Mouse (Mus musculus) stomach, postnatal 0 days (tissue): ENCODE data around the gene Rfxank. TPM values are rescaled to one million over a fixed set of nuclear protein-coding genes. Genes with fewer than 3 reads are reported as not detected.

Experiments
- ATAC-seq: fragments of 200-750 bp; cut with Nextera tagmentation; 2 replicates; pipeline ENCODE4 v1.8.0; 2017; ENCODE audit not compliant: low FRiP score, low TSS enrichment
- DNase-seq: peaks from one replicate; pipeline ENCODE4 v3.0.0-alpha.2; 2016; ENCODE audit warnings: low spot score
- H3K27ac ChIP-seq: fragments of 300-500 bp; sonication (generic); replicated peaks from 2 replicates; pipeline ENCODE4 v1.5.1; 2014; ENCODE audit warnings: mild to moderate bottlenecking, control low read depth
- H3K27me3 ChIP-seq: fragments of 300-500 bp; sonication (generic); 2 replicates; pipeline ENCODE4 v1.6.1; 2014; ENCODE audit warnings: low read length; ENCODE audit not compliant: control insufficient read depth, insufficient read depth
- H3K36me3 ChIP-seq: fragments of 300-500 bp; sonication (generic); 2 replicates; pipeline ENCODE4 v1.6.1; 2014; ENCODE audit warnings: low read length, mixed read lengths; ENCODE audit not compliant: control insufficient read depth, insufficient read depth
- H3K4me1 ChIP-seq: fragments of 300-500 bp; sonication (generic); replicated peaks from 2 replicates; pipeline ENCODE4 v1.6.1; 2014; ENCODE audit warnings: antibody characterized with exemption; ENCODE audit not compliant: control insufficient read depth, insufficient read depth
- H3K4me2 ChIP-seq: fragments of 300-500 bp; sonication (generic); replicated peaks from 2 replicates; pipeline ENCODE4 v1.6.1; 2014; ENCODE audit warnings: low read depth, mild to moderate bottlenecking, control low read depth, moderate library complexity
- H3K4me3 ChIP-seq: fragments of 300-500 bp; sonication (generic); 2 replicates; pipeline ENCODE4 v1.5.1; 2014; ENCODE audit warnings: low read depth, low read length, control low read depth
- H3K9ac ChIP-seq: fragments of 300-500 bp; sonication (generic); 2 replicates; pipeline ENCODE4 v1.6.1; 2014; ENCODE audit warnings: mild to moderate bottlenecking, low read length, control low read depth, mixed read lengths
- H3K9me3 ChIP-seq: fragments of 300-500 bp; sonication (generic); 2 replicates; pipeline ENCODE4 v1.6.1; 2016; ENCODE audit warnings: low read length; ENCODE audit not compliant: control insufficient read depth
- CTCF ChIP-seq: IDR thresholded peaks from 2 replicates; pipeline ENCODE4 v1.5.1; 2016; ENCODE audit warnings: antibody characterized with exemption, low read depth, mild to moderate bottlenecking, moderate library complexity
- EP300 ChIP-seq: optimal IDR thresholded peaks from 2 replicates; pipeline ENCODE3; 2016; ENCODE audit warnings: antibody characterized with exemption
- WGBS: fragments of 180-500 bp; shearing (Covaris S2); extraction: QIAGEN DNeasy Blood & Tissue Kit; methylation state at CpG from one replicate; pipeline ENCODE4 v1.1.7; 2014; 5-methylcytosine and 5-hydroxymethylcytosine counted together
- polyA plus RNA-seq: library from polyadenylated mRNA; unstranded; fragments of >200 nt; fragmentation: Nextera tagmentation; extraction: Ambion mirVana; gene quantifications from 2 replicates; pipeline ENCODE4 v1.2.1, GENCODE M21; 2015

The Rfxank gene
- polyA plus RNA-seq, 1 experiment from 2014 or later, result 8.9 TPM

GRCm38 (mm10) chr8:70137890-70138289, 1.1 kb downstream of the Rfxank start:
- Histone ChIP-seq H3K27ac (no peak overlapping the region), H3K4me1 (peaks cover 2% of the 10 kb centered on the region; the same call in 1 of the 2 replicates), H3K36me3 (peaks cover 8% of the 10 kb centered on the region), H3K4me3 (no peak overlapping the region), H3K9ac (no peak overlapping the region), H3K9me3 (no peaks in the 10 kb centered on the region), H3K4me2 (peak overlapping the region; percentile 60), H3K27me3 (no peaks in the 10 kb centered on the region)
- no peak for DNase-seq
- no peak for ATAC-seq
- WGBS, result 74% methylated on average over 4 of the region's 4 CpGs
- TF ChIP-seq EP300 (no peak), CTCF (no peak)

GRCm38 (mm10) chr8:70136591-70136990, 2.4 kb downstream of the Rfxank start:
- DNase-seq (no peak), ATAC-seq (no peak)
- Histone ChIP-seq H3K4me3 (no peak overlapping the region), H3K4me2 (no peak overlapping the region), H3K4me1 (peaks cover 2% of the 10 kb centered on the region), H3K9ac (no peak overlapping the region), H3K9me3 (no peaks in the 10 kb centered on the region), H3K36me3 (peaks cover 8% of the 10 kb centered on the region), H3K27me3 (no peaks in the 10 kb centered on the region), H3K27ac (no peak overlapping the region)
- WGBS, result 78% methylated on average over 4 of the region's 4 CpGs
- no peak for TF ChIP-seq CTCF
- TF ChIP-seq EP300, result no peak

DNA sequence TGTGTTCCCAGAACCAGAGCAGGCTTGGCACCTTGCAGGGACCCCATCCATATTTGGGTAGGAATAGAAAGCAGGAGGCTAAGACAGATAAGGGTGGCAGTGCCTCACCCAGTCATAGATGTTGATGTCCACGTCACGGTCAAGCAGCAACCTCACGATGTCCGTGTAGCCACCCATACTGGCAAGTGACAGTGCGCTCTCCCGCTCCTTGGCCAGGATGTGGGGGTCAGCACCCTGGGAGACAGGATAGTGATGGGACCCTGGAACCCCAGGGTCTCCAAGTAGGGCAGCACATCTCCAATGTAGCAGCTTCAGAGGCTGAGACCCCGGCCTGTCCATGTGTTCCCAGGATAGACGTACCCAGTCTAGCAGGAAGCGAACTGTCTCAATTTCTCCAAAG, 4.0 kb downstream of the Rfxank start:
- 91% methylated on average over 9 of the region's 9 CpGs for WGBS
- Histone ChIP-seq H3K36me3 (peaks cover 8% of the 10 kb centered on the region), H3K27ac (no peak overlapping the region), H3K9ac (no peak overlapping the region), H3K9me3 (no peaks in the 10 kb centered on the region), H3K4me2 (no peak overlapping the region), H3K4me3 (no peak overlapping the region), H3K4me1 (peaks cover 2% of the 10 kb centered on the region; the same call in 1 of the 2 replicates), H3K27me3 (no peaks in the 10 kb centered on the region)
- TF ChIP-seq CTCF, result no peak
- no peak for TF ChIP-seq EP300
- DNase-seq, result no peak
- ATAC-seq, result no peak

DNA sequence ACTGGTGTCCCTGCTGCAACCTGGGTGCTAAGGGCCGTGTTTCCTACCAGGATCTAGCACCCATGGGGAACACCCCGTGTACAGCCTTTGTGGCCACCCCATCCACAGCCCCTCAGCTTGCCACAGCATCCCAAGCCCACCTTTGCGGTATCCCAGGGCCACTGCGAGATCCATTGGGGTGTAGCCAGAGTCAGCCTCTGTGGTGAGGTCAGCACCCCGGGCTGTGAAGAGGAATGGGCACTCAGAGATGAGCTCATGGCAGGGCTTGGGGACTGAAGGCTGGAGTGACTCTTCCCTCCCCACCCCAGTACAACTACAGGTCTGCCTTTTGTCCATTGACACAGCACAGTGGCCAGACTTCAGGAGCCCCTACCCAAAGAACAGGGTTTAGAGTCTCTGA, 4.9 kb downstream of the Rfxank start:
- ATAC-seq (no peak), DNase-seq (no peak)
- WGBS, result 99% methylated on average over 5 of the region's 5 CpGs
- H3K9me3 ChIP-seq, result no peaks in the 10 kb centered on the region
- H3K4me3 ChIP-seq, result no peak overlapping the region
- H3K4me2 ChIP-seq, result no peak overlapping the region
- peaks cover 8% of the 10 kb centered on the region for H3K36me3 ChIP-seq
- no peak for TF ChIP-seq CTCF
- TF ChIP-seq EP300, result no peak
- no peak overlapping the region for H3K27ac ChIP-seq
- H3K9ac ChIP-seq, result no peak overlapping the region
- peaks cover 2% of the 10 kb centered on the region; the same call in 1 of the 2 replicates for H3K4me1 ChIP-seq
- H3K27me3 ChIP-seq, result no peaks in the 10 kb centered on the region

DNA sequence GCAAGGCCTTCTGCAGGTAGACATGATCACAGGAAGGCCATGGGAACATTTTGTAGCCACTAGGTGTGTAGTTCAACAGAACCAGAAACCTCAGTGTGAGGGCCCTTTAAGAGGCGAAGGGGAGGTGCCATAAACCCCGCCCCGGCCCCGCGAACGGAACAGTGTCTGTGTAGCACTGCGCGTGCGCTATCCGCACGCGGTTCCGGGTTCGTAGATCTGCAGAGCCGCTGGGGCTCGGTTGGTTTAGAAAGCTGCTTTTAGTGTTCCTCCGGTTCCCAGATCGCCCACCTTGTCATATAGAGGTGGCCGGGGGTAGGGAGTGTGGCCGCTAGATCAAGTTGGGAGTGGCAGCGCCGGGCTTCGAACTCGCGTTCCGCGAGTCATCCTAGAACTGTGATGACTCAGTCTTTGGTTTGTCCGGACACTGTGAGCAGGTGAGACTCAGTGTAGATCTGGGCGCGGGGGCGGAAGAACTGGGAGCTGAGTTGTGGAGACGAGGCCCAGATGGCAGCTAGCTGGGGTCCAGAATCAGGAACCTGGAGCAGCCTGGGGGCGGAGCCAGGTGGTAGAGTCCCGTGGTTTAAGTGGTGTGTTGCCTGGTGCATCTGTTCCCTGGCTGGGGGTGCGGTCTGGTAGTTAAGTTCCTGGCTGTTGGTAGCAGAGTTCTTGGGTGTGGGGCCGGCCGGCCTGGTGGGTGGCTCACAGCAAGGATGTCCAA, 7.6 kb downstream of the Rfxank start, which contains the start of gene Nr2c2ap:
TSS of gene Nr2c2ap (plus strand) at position 168 of the 718 bp plus-strand sequence.
- Histone ChIP-seq H3K4me3 (peak within 1 kb of the TSS; percentile 62), H3K4me2 (peak within 1 kb of the TSS; percentile 77), H3K36me3 (peaks cover 8% of the 10 kb centered on the region), H3K9ac (peak within 1 kb of the TSS; percentile 75), H3K27me3 (no peaks in the 10 kb centered on the region), H3K27ac (no peak within 1 kb of the TSS), H3K4me1 (no peaks in the 10 kb centered on the region; the same call in 1 of the 2 replicates), H3K9me3 (no peaks in the 10 kb centered on the region)
- peak; percentile 92 for DNase-seq
- under 1% methylated on average over 37 of the region's 37 CpGs for WGBS
- TF ChIP-seq CTCF (0 out of 2 replicates have a peak, but pooled peaks have one; percentile 17), EP300 (no peak)
- ATAC-seq, result peak; percentile 91

- TF ChIP-seq CTCF, result no peak
- TF ChIP-seq EP300, result no peak
- H3K9ac ChIP-seq, result no peak overlapping the region
- H3K4me2 ChIP-seq, result no peak overlapping the region
- H3K36me3 ChIP-seq, result peaks cover 6% of the 10 kb centered on the region
- no peaks in the 10 kb centered on the region; the same call in 1 of the 2 replicates for H3K4me1 ChIP-seq
- no peak overlapping the region for H3K4me3 ChIP-seq
- no peaks in the 10 kb centered on the region for H3K9me3 ChIP-seq
- no peak for ATAC-seq
- DNase-seq, result no peak
- H3K27me3 ChIP-seq, result no peaks in the 10 kb centered on the region
- WGBS, result 91% methylated on average over 3 of the region's 3 CpGs
- H3K27ac ChIP-seq, result no peak overlapping the region
Observed at GRCm38 (mm10) chr8:70130066-70130465, 8.9 kb downstream of the Rfxank start.
